Mouse (Mus musculus): ENCODE measurements around the gene Tgfa.

DNA sequence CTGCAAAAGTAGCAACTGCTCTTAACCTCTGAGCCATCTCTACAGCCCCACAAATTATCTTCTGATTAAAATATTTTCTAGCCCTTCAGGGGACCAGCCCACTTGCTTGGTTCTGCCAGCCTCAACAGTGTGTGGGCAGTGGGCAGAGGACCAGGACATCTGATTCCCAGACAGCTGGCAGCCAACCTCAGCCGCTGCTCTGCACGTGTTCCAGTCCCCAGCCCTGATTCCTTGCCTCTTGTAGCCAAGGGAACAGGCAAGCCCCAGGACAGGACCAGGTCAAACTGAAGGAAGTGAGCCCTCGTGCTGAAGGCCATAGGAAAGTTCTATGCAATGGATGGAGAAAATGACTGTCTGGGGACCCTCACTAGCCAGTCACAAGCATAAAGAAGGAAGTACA, 2.0 kb upstream of the Tgfa start:
- TF ChIP-seq CTCF (IDR thresholded peaks at IDR 0.05; ENCODE audit: extremely low read depth, insufficient read depth, low read length) (no peak), POLR2A (IDR thresholded peaks at IDR 0.05; ENCODE audit: extremely low read depth, insufficient read depth, low read length) (no peak)
